Mouse (Mus musculus): Measurements from ENCODE around the gene Glb1l2.

DNA sequence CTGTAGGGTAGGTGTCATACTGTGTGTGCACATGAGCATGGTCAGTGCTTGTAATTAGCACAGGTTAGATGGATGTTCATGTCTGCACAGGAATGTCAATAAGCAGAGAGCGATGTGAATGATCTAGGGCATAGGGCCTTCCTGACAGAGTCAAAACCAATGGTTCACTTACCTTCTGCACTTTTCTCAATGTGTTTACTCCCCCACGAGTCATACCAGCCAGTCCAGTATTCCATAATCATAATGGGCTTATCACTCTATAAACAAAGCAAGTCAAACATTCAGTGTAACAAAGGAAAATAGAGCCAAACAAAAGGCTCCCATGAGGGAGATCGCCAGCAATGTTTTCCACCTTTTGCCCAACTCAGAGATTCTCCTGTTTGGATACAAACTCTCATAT lies 24.8 kb upstream of the Glb1l2 start:
- TF ChIP-seq GATA1 (IDR thresholded peaks at IDR 0.05; ENCODE audit: borderline replicate concordance, low read length) (no peak), FLI1 (IDR thresholded peaks at IDR 0.05; ENCODE audit: low read length) (no peak)
